Mouse (Mus musculus) intestine, embryonic 16.5 days (tissue): ENCODE measurements around the gene Tspear. TPM values are rescaled to one million over a fixed set of nuclear protein-coding genes. Genes with fewer than 3 reads are reported as not detected.
A peak's percentile ranks its signal among the peaks of the same experiment; 100 is the strongest.

Experiments used
- ATAC-seq: fragments of 200-750 bp; cut with Nextera tagmentation; 2 replicates; pipeline ENCODE4 v1.8.0; 2017; ENCODE audit warnings: moderate TSS enrichment, moderate library complexity
- H3K27ac ChIP-seq: fragments of 300-500 bp; sonication (generic); 2 replicates; pipeline ENCODE4 v1.5.1; 2014; ENCODE audit warnings: mild to moderate bottlenecking, low read length
- H3K27me3 ChIP-seq: fragments of 300-500 bp; sonication (generic); replicated peaks from 2 replicates; pipeline ENCODE4 v1.6.1; 2014; ENCODE audit warnings: low read length, control low read depth, mixed read lengths; ENCODE audit not compliant: control insufficient read depth, insufficient read depth
- H3K36me3 ChIP-seq: fragments of 300-500 bp; sonication (generic); 2 replicates; pipeline ENCODE4 v1.6.1; 2014; ENCODE audit warnings: low read length, control low read depth; ENCODE audit not compliant: control insufficient read depth, insufficient read depth
- H3K4me1 ChIP-seq: fragments of 300-500 bp; sonication (generic); 2 replicates; pipeline ENCODE4 v1.6.1; 2014; ENCODE audit warnings: low read length, control low read depth, mixed read lengths; ENCODE audit not compliant: control insufficient read depth, insufficient read depth
- H3K4me2 ChIP-seq: fragments of 300-500 bp; sonication (generic); 2 replicates; pipeline ENCODE4 v1.6.1; 2014; ENCODE audit warnings: low read depth, low read length, control low read depth
- H3K4me3 ChIP-seq: fragments of 300-500 bp; sonication (generic); 2 replicates; pipeline ENCODE4 v1.5.1; 2014; ENCODE audit warnings: mild to moderate bottlenecking, low read length
- H3K9ac ChIP-seq: fragments of 300-500 bp; sonication (generic); 2 replicates; pipeline ENCODE4 v1.6.1; 2014; ENCODE audit warnings: low read depth, low read length
- H3K9me3 ChIP-seq: fragments of 300-500 bp; sonication (generic); 2 replicates; pipeline ENCODE4 v1.6.1; 2016; ENCODE audit warnings: low read length, control low read depth; ENCODE audit not compliant: control insufficient read depth
- WGBS: fragments of 180-500 bp; shearing (Covaris S2); extraction: QIAGEN DNeasy Blood & Tissue Kit; methylation state at CpG from one replicate; pipeline ENCODE4 v1.1.7; 2014; 5-methylcytosine and 5-hydroxymethylcytosine counted together
- polyA plus RNA-seq: library from polyadenylated mRNA; unstranded; fragments of >200 nt; fragmentation: Nextera tagmentation; extraction: Ambion mirVana; gene quantifications from 2 replicates; pipeline ENCODE4 v1.2.1, GENCODE M21; 2015

Tspear gene
- polyA plus RNA-seq, 1 experiment from 2014 or later: 0.51 TPM

DNA sequence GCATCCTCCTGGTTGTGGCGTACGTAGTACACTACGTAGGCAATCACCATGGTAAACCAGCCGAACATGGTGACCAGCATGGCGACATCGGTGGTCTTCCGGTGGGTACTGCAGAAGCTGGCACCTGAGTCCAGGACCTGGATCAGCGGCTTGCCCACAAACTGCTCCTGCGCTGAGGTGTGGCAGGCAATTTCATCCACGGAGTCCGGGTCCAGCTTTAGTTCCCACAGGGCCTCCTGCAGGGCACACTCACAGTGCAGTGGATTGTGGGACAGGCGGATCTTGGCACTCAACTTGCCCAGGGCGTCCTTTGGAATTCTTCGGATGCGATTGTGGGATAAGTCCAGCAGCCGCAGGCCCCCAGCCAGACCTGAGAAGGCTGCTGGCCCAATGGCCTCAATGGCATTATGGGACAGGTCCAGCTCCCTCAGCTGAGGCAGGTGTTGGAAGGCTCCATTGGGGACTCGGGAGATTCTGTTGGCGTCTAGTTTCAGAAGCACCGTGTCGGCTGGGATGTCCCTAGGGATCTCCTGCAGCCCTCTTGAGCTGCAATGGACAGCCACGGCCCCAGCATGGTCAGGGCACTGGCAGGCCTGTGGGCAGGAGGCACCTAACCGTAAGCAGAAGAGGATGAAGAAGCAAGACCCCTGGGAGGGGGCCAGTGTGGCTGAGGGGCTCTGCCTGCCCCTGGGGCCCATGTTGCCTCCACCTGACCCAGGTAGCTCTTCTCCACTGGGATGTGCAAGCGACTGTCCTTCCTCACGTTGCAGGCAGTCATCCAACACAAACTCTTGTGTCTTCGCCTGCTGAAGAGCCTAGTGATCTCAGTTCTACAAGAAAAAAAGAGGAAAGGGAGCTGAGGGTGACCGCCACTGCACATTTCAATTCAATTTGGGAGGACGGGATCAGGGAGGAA lies 214.8 kb downstream of the Tspear start:
- no peaks in the 10 kb centered on the region for H3K9me3 ChIP-seq
- H3K4me1 ChIP-seq: peaks cover 6% of the 10 kb centered on the region; the same call in 1 of the 2 replicates
- H3K9ac ChIP-seq: 0 out of 2 replicates have a peak overlapping the region, but pooled peaks have one; percentile 73
- H3K4me2 ChIP-seq: peak overlapping the region; percentile 95; the same call in 1 of the 2 replicates
- ATAC-seq: no peak
- H3K27me3 ChIP-seq: no peaks in the 10 kb centered on the region
- H3K36me3 ChIP-seq: no peaks in the 10 kb centered on the region
- H3K27ac ChIP-seq: no peak overlapping the region
- 85% methylated on average over 27 of the region's 27 CpGs for WGBS
- peak overlapping the region; percentile 62 for H3K4me3 ChIP-seq

DNA sequence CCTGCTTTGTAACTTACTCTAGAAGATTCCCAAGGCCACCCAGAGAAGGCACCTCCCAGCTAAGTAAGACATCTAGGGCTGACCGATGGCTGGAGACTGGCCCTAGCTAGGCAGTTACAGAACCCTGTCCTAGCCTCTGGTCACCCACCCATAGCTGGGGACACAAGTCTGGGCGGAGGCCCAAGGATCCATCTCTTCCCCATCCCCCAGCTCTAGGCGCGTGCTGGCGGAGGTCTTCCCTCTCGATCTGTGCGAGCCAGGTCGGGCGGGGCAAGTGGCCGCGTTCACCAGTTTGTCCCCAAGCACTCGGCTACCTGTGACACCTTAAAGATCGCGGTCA lies 215.5 kb downstream of the Tspear start:
- ATAC-seq: peak; percentile 37
- no peaks in the 10 kb centered on the region for H3K27me3 ChIP-seq
- peaks cover 6% of the 10 kb centered on the region; the same call in 1 of the 2 replicates for H3K4me1 ChIP-seq
- peak overlapping the region; percentile 62 for H3K4me3 ChIP-seq
- H3K27ac ChIP-seq: no peak overlapping the region
- peak overlapping the region; percentile 95 for H3K4me2 ChIP-seq
- 2% methylated on average over 14 of the region's 14 CpGs for WGBS
- peak overlapping the region; percentile 73 for H3K9ac ChIP-seq
- no peaks in the 10 kb centered on the region for H3K9me3 ChIP-seq
- H3K36me3 ChIP-seq: no peaks in the 10 kb centered on the region

DNA sequence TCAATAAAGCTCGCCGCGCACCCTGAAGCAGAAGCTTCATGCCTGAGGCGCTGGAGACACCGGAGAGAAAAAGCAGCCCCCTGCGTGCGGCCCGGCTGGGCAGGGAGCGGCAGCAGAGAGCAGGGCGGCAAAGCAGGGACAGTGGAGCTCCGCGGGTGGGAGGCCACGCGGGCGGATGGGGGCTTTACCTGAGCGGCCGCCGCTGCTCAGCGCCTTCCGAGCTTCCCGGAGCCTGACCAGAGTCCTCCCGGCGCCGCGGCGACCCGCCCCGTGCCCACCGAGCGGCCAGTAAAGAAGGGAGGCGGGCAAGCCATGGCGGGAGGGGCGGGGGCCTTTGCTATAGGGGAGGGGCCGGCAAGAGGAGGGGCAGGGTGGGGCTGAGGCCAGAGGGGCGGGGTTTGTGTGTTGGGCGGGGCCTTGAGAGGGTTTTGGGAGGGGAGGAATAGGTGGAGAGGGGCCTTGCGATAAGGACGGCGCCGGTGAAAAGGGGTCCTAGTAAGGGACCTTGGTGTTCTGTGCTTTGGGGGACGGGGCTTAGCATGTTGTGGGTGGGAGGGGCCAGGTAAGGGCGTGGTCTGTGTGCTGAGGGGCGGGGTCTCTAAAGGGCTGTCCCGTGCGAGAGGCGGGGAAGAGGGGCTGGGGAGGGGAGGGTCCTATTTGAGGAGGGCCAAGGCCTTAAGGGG lies 216.0 kb downstream of the Tspear start, which contains the start of gene Lrrc3:
Gene Lrrc3, minus strand, starts transcription at position 326 of the 683 bp plus-strand sequence.
- Histone ChIP-seq H3K36me3 (no peaks in the 10 kb centered on the region), H3K4me2 (peak within 1 kb of the TSS; percentile 95), H3K9me3 (no peaks in the 10 kb centered on the region), H3K27me3 (no peaks in the 10 kb centered on the region), H3K4me3 (peak within 1 kb of the TSS; percentile 62), H3K27ac (no peak within 1 kb of the TSS), H3K4me1 (peaks cover 6% of the 10 kb centered on the region; the same call in 1 of the 2 replicates), H3K9ac (peak within 1 kb of the TSS; percentile 73)
- under 1% methylated on average over 39 of the region's 46 CpGs for WGBS
- peak; percentile 86 for ATAC-seq

DNA sequence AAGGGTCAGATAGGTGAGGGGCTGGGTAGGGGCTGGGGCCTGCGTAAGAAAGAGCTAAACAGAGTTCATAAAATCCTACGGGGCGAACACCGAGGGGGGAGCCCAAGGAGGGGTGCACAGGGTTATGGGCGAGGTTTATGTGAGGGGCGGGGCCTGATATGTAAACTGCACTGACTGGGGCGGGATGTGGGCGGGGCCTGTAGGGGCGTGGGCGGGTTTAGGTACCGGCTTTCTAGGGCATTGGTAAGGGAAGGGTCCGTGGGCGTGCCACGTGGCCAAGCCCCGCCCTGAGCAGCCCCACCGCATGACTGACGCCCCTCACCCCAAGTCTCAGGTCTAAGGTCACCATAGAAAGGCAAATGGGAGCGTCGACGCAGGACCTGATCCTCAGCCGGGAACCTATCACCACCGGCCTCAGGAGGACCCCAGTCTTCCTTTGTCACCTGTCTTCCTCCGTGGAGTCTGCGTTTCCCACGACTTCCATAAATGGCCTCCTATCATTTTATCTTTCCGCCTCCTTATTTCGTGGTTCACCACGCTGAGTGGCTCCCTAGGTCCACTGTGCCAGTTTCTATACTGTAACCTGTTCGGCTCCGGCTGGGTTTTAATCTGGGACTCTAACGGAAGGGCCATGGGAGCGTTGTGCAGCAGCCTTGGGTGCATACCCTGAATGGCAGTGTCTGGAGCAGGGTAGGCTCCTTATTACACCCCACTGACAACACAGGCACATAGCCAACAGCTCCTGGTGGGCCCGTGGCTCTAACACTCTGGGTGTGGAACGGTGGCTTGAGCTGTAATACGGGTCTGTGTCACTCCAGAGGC lies 216.7 kb downstream of the Tspear start:
- Histone ChIP-seq H3K36me3 (no peaks in the 10 kb centered on the region), H3K9me3 (no peaks in the 10 kb centered on the region), H3K9ac (peak overlapping the region; percentile 73; the same call in 1 of the 2 replicates), H3K27me3 (no peaks in the 10 kb centered on the region), H3K4me3 (peak overlapping the region; percentile 62), H3K4me1 (peaks cover 6% of the 10 kb centered on the region; the same call in 1 of the 2 replicates), H3K4me2 (peak overlapping the region; percentile 95), H3K27ac (no peak overlapping the region)
- 6% methylated on average over 35 of the region's 35 CpGs for WGBS
- peak; percentile 87 for ATAC-seq

GRCm38 (mm10) chr10:77912605-77913004 lies 226.2 kb downstream of the Tspear start:
- Histone ChIP-seq H3K27ac (no peak overlapping the region), H3K4me1 (no peaks in the 10 kb centered on the region), H3K9me3 (no peaks in the 10 kb centered on the region), H3K36me3 (no peaks in the 10 kb centered on the region), H3K9ac (no peak overlapping the region), H3K27me3 (no peaks in the 10 kb centered on the region), H3K4me3 (no peak overlapping the region), H3K4me2 (no peak overlapping the region)
- ATAC-seq: no peak; the same call in 1 of the 2 replicates
- WGBS: 51% methylated on average over 7 of the region's 7 CpGs

- no peak overlapping the region for H3K27ac ChIP-seq
- H3K4me2 ChIP-seq: no peak overlapping the region
- no peaks in the 10 kb centered on the region for H3K4me1 ChIP-seq
- H3K9ac ChIP-seq: no peak overlapping the region
- H3K36me3 ChIP-seq: no peaks in the 10 kb centered on the region
- H3K4me3 ChIP-seq: no peak overlapping the region
- H3K9me3 ChIP-seq: no peaks in the 10 kb centered on the region
- no peak for ATAC-seq
- no peaks in the 10 kb centered on the region for H3K27me3 ChIP-seq
- WGBS: 60% methylated on average over 4 of the region's 4 CpGs
These were observed 226.9 kb downstream of the Tspear start for GRCm38 (mm10) chr10:77913292-77913691.

DNA sequence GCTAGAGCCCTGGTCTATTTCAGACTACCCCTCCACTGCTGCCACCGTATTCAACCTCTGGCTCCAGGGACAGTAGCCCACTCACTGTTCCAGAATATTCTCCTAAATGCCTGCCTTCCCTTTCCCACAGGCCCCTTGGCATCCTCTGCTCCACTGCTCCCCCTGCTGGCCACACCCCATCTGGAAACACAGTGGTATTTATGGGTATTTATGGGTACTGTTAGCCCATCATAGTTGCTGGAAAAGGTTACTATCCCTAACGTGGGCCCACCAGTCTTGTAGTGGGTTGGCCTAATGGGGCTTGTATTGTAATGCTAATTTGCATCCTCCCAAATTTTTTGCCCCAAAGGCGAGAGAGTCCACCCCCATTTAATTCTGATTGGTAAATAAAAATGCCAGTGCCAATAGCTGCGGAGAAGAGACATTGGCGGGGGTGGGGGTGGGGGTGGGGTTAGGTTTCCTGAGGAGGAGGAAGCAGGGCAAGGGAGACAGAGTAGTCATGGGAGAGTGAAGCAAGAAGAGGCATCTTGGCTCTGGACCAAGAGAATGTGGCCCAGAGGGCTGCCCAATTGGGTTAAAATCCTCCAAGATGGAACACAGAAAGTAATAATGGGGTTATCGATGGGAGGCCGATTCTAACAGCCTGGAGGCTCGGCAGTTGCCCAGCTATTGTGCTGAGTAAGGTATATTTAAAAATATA lies 230.4 kb downstream of the Tspear start:
- no peak overlapping the region for H3K4me3 ChIP-seq
- no peaks in the 10 kb centered on the region for H3K9me3 ChIP-seq
- H3K4me2 ChIP-seq: no peak overlapping the region
- no peak for ATAC-seq
- no peaks in the 10 kb centered on the region for H3K36me3 ChIP-seq
- WGBS: 65% methylated on average over 8 of the region's 8 CpGs
- H3K9ac ChIP-seq: no peak overlapping the region
- H3K27me3 ChIP-seq: no peaks in the 10 kb centered on the region
- no peak overlapping the region for H3K27ac ChIP-seq
- no peaks in the 10 kb centered on the region for H3K4me1 ChIP-seq

DNA sequence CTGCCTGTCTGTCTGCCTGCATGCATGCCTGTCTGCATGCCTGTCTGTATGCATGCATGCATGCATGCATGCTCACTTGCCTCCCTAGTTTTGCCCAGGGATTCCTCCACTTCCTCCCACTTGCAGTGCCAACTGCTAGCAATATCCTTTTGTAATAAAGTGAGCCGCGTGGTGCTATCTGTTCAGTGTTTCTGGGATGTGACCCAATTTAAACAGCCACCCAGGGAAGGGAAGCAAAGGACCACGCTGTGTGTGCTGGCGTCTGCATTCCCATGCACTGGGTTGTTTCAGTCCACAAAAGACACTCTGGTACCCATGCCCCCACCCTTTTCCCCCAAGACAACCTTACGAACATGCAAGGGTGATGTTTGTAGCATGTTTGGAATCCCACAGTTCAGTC lies 234.6 kb downstream of the Tspear start:
- no peaks in the 10 kb centered on the region for H3K27me3 ChIP-seq

More for the DNA sequence above, 234.6 kb downstream of the Tspear start:
- WGBS: 71% methylated on average over 5 of the region's 5 CpGs
- H3K4me1 ChIP-seq: no peaks in the 10 kb centered on the region
- H3K9ac ChIP-seq: no peak overlapping the region
- H3K36me3 ChIP-seq: no peaks in the 10 kb centered on the region
- no peaks in the 10 kb centered on the region for H3K9me3 ChIP-seq
- no peak overlapping the region for H3K4me3 ChIP-seq
- no peak overlapping the region for H3K27ac ChIP-seq
- ATAC-seq: no peak
- no peak overlapping the region for H3K4me2 ChIP-seq
